Mouse (Mus musculus): ENCODE data around the gene Fzd5. TPM values are rescaled to one million over a fixed set of nuclear protein-coding genes. Genes with fewer than 3 reads are reported as not detected.

Fzd5 gene
- total RNA-seq, 4 experiments from 2014 or later: 14.9 to 34.1 (median 21.4) TPM

- DNase-seq: no peak
Observed at GRCm38 (mm10) chr1:64684440-64684839, 53.1 kb downstream of the Fzd5 start.

GRCm38 (mm10) chr1:64683039-64683438 lies 54.5 kb downstream of the Fzd5 start:
- DNase-seq: no peak

GRCm38 (mm10) chr1:64681499-64681898 lies 56.1 kb downstream of the Fzd5 start:
- DNase-seq: no peak

Other genes with a start within 250 kb of the Fzd5 start
- gene Creb1, start 205.1 kb downstream of the Fzd5 start, total RNA-seq (2022): 10 to 100 TPM; 38.9 to 50.4 (median 40.8) TPM
- gene Mettl21a, start 120.5 kb downstream of the Fzd5 start, total RNA-seq (2022): 10 to 100 TPM; 15.6 to 22.3 (median 18.4) TPM
- 10 to 100 TPM; 12.0 to 15.6 (median 13.6) TPM for gene Ccnyl1, start 47.3 kb downstream of the Fzd5 start, total RNA-seq (2022)
- gene Plekhm3, start 219.1 kb upstream of the Fzd5 start, total RNA-seq (2022): 10 to 100 TPM; 21.0 to 40.6 (median 31.8) TPM